Mouse (Mus musculus): ENCODE measurements at regions not wholly inside any gene's neighbourhood (a gene's known extent, or its start where the extent isn't known, plus 50 kb on each side); places are given as distances from the start of the nearest gene placed in this dataset.
"Not testable (repeated sequence)": the region's sequence is repeated elsewhere in the genome, so short reads cannot be mapped to it uniquely, and the experiment has no call there.

- peaks cover 3% of the 10 kb centered on the region; the same call in 1 of the 2 replicates for H3K4me1 ChIP-seq (ENCODE audit: control insufficient read depth, insufficient read depth, low read length)
- H3K4me2 ChIP-seq = no peak overlapping the region
- no peak for ATAC-seq (replicated peaks; ENCODE audit: insufficient number of reproducible peaks, low FRiP score, low TSS enrichment)
- H3K9me3 ChIP-seq (replicated peaks; ENCODE audit: control insufficient read depth, low read length) = no peaks in the 10 kb centered on the region
- no peak overlapping the region for H3K9ac ChIP-seq (ENCODE audit: low read depth, low read length)
- no peak overlapping the region for H3K27ac ChIP-seq (ENCODE audit: low read depth, low read length)
- H3K36me3 ChIP-seq (ENCODE audit: control insufficient read depth, insufficient read depth, low read length) = no peaks in the 10 kb centered on the region
- 76% methylated on average over 1 of the region's 1 CpGs for WGBS (ENCODE audit: insufficient replicate concordance)
- H3K27me3 ChIP-seq (ENCODE audit: control insufficient read depth, insufficient read depth, low read length) = no peaks in the 10 kb centered on the region
- H3K4me3 ChIP-seq (ENCODE audit: low read depth, low read length) = no peak overlapping the region
These were observed 209.6 kb upstream of the Rnf219 start for GRCm38 (mm10) chr14:104732036-104732435.

GRCm38 (mm10) chr14:104731319-104731995 lies 209.0 kb upstream of the Rnf219 start:
- Histone ChIP-seq H3K4me2 (no peak overlapping the region), H3K27ac (ENCODE audit: low read depth, low read length) (no peak overlapping the region), H3K4me1 (ENCODE audit: control insufficient read depth, insufficient read depth, low read length) (peaks cover 3% of the 10 kb centered on the region; the same call in 1 of the 2 replicates), H3K27me3 (ENCODE audit: control insufficient read depth, insufficient read depth, low read length) (no peaks in the 10 kb centered on the region), H3K9ac (ENCODE audit: low read depth, low read length) (no peak overlapping the region), H3K36me3 (ENCODE audit: control insufficient read depth, insufficient read depth, low read length) (no peaks in the 10 kb centered on the region), H3K9me3 (replicated peaks; ENCODE audit: control insufficient read depth, low read length) (no peaks in the 10 kb centered on the region), H3K4me3 (ENCODE audit: low read depth, low read length) (no peak overlapping the region)
- WGBS (ENCODE audit: insufficient replicate concordance) = 70% methylated on average over 3 of the region's 3 CpGs
- no peak for ATAC-seq (replicated peaks; ENCODE audit: insufficient number of reproducible peaks, low FRiP score, low TSS enrichment)

- H3K4me1 ChIP-seq (ENCODE audit: control insufficient read depth, insufficient read depth, low read length); ATAC-seq (replicated peaks; ENCODE audit: insufficient number of reproducible peaks, low FRiP score, low TSS enrichment); H3K27ac ChIP-seq (ENCODE audit: low read depth, low read length); H3K27me3 ChIP-seq (ENCODE audit: control insufficient read depth, insufficient read depth, low read length); H3K9ac ChIP-seq (ENCODE audit: low read depth, low read length); H3K4me3 ChIP-seq (ENCODE audit: low read depth, low read length); H3K9me3 ChIP-seq (replicated peaks; ENCODE audit: control insufficient read depth, low read length); H3K36me3 ChIP-seq (ENCODE audit: control insufficient read depth, insufficient read depth, low read length); H3K4me2 ChIP-seq: not testable (repeated sequence)
- WGBS (ENCODE audit: insufficient replicate concordance) = 87% methylated on average over 22 of the region's 24 CpGs
These were observed 193.2 kb upstream of the Rnf219 start for GRCm38 (mm10) chr14:104715651-104716050.

GRCm38 (mm10) chr14:104702283-104702893 lies 179.9 kb upstream of the Rnf219 start:
- Histone ChIP-seq H3K4me2 (no peak overlapping the region), H3K27me3 (ENCODE audit: control insufficient read depth, insufficient read depth, low read length) (no peaks in the 10 kb centered on the region), H3K27ac (ENCODE audit: low read depth, low read length) (no peak overlapping the region), H3K9ac (ENCODE audit: low read depth, low read length) (no peak overlapping the region), H3K4me1 (ENCODE audit: control insufficient read depth, insufficient read depth, low read length) (no peaks in the 10 kb centered on the region), H3K4me3 (ENCODE audit: low read depth, low read length) (no peak overlapping the region), H3K36me3 (ENCODE audit: control insufficient read depth, insufficient read depth, low read length) (no peaks in the 10 kb centered on the region), H3K9me3 (replicated peaks; ENCODE audit: control insufficient read depth, low read length) (no peaks in the 10 kb centered on the region)
- 83% methylated on average over 8 of the region's 8 CpGs for WGBS (ENCODE audit: insufficient replicate concordance)
- no peak for ATAC-seq (replicated peaks; ENCODE audit: insufficient number of reproducible peaks, low FRiP score, low TSS enrichment)

- Histone ChIP-seq H3K4me1 (ENCODE audit: control insufficient read depth, insufficient read depth, low read length) (no peaks in the 10 kb centered on the region), H3K9ac (ENCODE audit: low read depth, low read length) (no peak overlapping the region), H3K9me3 (replicated peaks; ENCODE audit: control insufficient read depth, low read length) (no peaks in the 10 kb centered on the region), H3K27ac (ENCODE audit: low read depth, low read length) (no peak overlapping the region), H3K4me2 (no peak overlapping the region), H3K36me3 (ENCODE audit: control insufficient read depth, insufficient read depth, low read length) (no peaks in the 10 kb centered on the region), H3K27me3 (ENCODE audit: control insufficient read depth, insufficient read depth, low read length) (no peaks in the 10 kb centered on the region), H3K4me3 (ENCODE audit: low read depth, low read length) (no peak overlapping the region)
- no peak for ATAC-seq (replicated peaks; ENCODE audit: insufficient number of reproducible peaks, low FRiP score, low TSS enrichment)
- 73% methylated on average over 4 of the region's 4 CpGs for WGBS (ENCODE audit: insufficient replicate concordance)
These were observed 176.5 kb upstream of the Rnf219 start for GRCm38 (mm10) chr14:104698962-104699361.

GRCm38 (mm10) chr14:104695101-104695500 lies 172.7 kb upstream of the Rnf219 start:
- no peak overlapping the region for H3K4me3 ChIP-seq (ENCODE audit: low read depth, low read length)
- 68% methylated on average over 4 of the region's 4 CpGs for WGBS (ENCODE audit: insufficient replicate concordance)
- no peak for ATAC-seq (replicated peaks; ENCODE audit: insufficient number of reproducible peaks, low FRiP score, low TSS enrichment)

GRCm38 (mm10) chr14:104694174-104694803 lies 171.8 kb upstream of the Rnf219 start:
- H3K4me3 ChIP-seq (ENCODE audit: low read depth, low read length) = no peak overlapping the region
- H3K9ac ChIP-seq (ENCODE audit: low read depth, low read length) = no peak overlapping the region
- H3K4me1 ChIP-seq (ENCODE audit: control insufficient read depth, insufficient read depth, low read length) = no peaks in the 10 kb centered on the region
- H3K27ac ChIP-seq (ENCODE audit: low read depth, low read length) = no peak overlapping the region
- no peaks in the 10 kb centered on the region for H3K36me3 ChIP-seq (ENCODE audit: control insufficient read depth, insufficient read depth, low read length)
- no peaks in the 10 kb centered on the region for H3K9me3 ChIP-seq (replicated peaks; ENCODE audit: control insufficient read depth, low read length)
- H3K4me2 ChIP-seq = no peak overlapping the region
- 79% methylated on average over 14 of the region's 14 CpGs for WGBS (ENCODE audit: insufficient replicate concordance)
- no peak for ATAC-seq (replicated peaks; ENCODE audit: insufficient number of reproducible peaks, low FRiP score, low TSS enrichment)
- H3K27me3 ChIP-seq (ENCODE audit: control insufficient read depth, insufficient read depth, low read length) = no peaks in the 10 kb centered on the region

More at GRCm38 (mm10) chr14:104695101-104695500, 172.7 kb upstream of the Rnf219 start:
- Histone ChIP-seq H3K27me3 (ENCODE audit: control insufficient read depth, insufficient read depth, low read length) (no peaks in the 10 kb centered on the region), H3K9ac (ENCODE audit: low read depth, low read length) (no peak overlapping the region), H3K36me3 (ENCODE audit: control insufficient read depth, insufficient read depth, low read length) (no peaks in the 10 kb centered on the region), H3K27ac (ENCODE audit: low read depth, low read length) (no peak overlapping the region), H3K4me1 (ENCODE audit: control insufficient read depth, insufficient read depth, low read length) (no peaks in the 10 kb centered on the region), H3K4me2 (no peak overlapping the region), H3K9me3 (replicated peaks; ENCODE audit: control insufficient read depth, low read length) (no peaks in the 10 kb centered on the region)

GRCm38 (mm10) chr14:104692616-104693015 lies 170.2 kb upstream of the Rnf219 start:
- Histone ChIP-seq H3K9me3 (replicated peaks; ENCODE audit: control insufficient read depth, low read length) (no peaks in the 10 kb centered on the region), H3K9ac (ENCODE audit: low read depth, low read length) (no peak overlapping the region), H3K4me1 (ENCODE audit: control insufficient read depth, insufficient read depth, low read length) (no peaks in the 10 kb centered on the region), H3K4me3 (ENCODE audit: low read depth, low read length) (no peak overlapping the region), H3K27ac (ENCODE audit: low read depth, low read length) (no peak overlapping the region), H3K36me3 (ENCODE audit: control insufficient read depth, insufficient read depth, low read length) (no peaks in the 10 kb centered on the region), H3K27me3 (ENCODE audit: control insufficient read depth, insufficient read depth, low read length) (no peaks in the 10 kb centered on the region), H3K4me2 (no peak overlapping the region)
- no peak for ATAC-seq (replicated peaks; ENCODE audit: insufficient number of reproducible peaks, low FRiP score, low TSS enrichment)
- WGBS (ENCODE audit: insufficient replicate concordance) = 83% methylated on average over 5 of the region's 5 CpGs

Data from heart, embryonic 11.5 days (tissue).